Mouse (Mus musculus) 3T3-L1 (cell line): Measurements from ENCODE around the gene Gtf2ird2.

ENCODE experiments used
- DNase-seq: peaks from one replicate; pipeline ENCODE4 v3.0.0-alpha.2; 2015; ENCODE audit warnings: low read depth, low spot score

Gtf2ird2 gene

GRCm38 (mm10) chr5:134268751-134269150 is 84.9 kb downstream of the Gtf2ird2 start:
- DNase-seq: no peak

DNA sequence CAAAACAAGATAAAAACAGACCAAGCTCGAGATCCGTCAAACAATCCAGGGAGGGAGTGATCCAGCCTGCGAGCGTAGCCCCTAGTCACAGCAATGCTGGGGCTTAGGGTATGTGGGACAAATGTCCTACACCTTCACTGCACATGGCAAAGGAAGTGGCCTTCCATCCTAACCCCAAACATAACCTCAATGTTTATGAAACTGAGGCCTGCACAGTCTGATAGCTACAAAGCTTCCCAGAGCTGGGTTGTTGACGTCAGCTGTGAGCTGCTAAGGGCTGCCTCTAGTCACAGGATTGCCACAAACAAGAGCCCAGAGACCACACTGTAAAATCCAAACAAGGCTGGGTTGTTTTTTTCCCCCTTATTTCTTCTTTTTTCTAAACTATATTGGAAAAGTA is 85.9 kb downstream of the Gtf2ird2 start:
- no peak for DNase-seq

- DNase-seq: no peak
Measured at GRCm38 (mm10) chr5:134270566-134270965, 86.7 kb downstream of the Gtf2ird2 start.

DNA sequence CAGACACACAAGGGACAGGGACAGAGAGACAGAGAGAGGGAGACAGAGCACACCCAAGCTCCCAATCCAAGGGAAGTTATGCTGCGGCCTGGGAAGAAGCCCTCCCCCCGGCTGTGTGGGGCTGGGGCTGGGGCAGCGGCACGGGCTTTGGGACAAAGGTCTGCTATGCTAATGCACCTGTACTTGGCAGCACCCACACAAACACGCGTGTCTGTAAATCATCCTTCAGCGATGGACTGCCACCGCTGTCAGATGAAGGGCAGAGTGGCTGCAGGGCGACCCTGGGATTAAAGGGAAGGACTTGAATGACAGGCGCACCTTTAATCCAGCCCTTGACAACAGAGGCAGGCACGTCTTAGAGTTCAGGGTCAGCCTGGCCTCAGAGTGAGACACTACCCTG is 87.6 kb downstream of the Gtf2ird2 start:
- DNase-seq: no peak

GRCm38 (mm10) chr5:134272761-134273160 is 88.9 kb downstream of the Gtf2ird2 start:
- no peak for DNase-seq

DNA sequence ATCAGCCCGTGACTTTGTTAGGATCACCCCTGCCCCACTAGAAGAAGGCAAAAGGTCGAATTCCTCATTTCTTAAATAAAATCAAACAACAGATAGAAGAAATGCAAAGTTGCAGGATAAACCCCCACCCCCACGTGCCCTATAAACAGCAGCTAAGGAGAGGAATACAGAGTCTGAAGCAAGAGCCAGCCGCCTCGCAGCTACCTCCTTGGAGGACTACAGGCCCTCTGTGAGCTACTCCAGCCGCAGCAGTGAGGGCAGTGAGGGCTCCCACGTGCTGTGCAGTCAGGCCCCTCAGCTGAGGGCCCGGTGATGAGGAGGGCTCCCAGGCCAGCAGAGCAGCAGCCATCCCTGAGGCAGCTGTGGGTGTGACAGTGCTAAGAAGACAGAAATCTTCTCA is 89.9 kb downstream of the Gtf2ird2 start:
- DNase-seq: no peak
